Mouse (Mus musculus) monocyte, adult 59 days (primary cell): Measurements from ENCODE around the gene Taar7e. TPM values are rescaled to one million over a fixed set of nuclear protein-coding genes. Genes with fewer than 3 reads are reported as not detected.

ENCODE experiments used
- total RNA-seq, 2 experiments: library from RNA; stranded (reverse); gene quantifications; one replicate each; pipeline ENCODE4 v1.2.4; 2023

The Taar7e gene
- total RNA-seq: not detected

GRCm38 (mm10) chr10:24037314-24037713 lies at the start of gene Taar7e:
Gene Taar7e (plus strand): TSS chr10:24037614.

GRCm38 (mm10) chr10:23993381-23993780 lies 44.0 kb upstream of the Taar7e start, which contains the start of gene Taar7a:
Gene Taar7a (minus strand): TSS chr10:23993481.

GRCm38 (mm10) chr10:23999639-24000038 lies 37.8 kb upstream of the Taar7e start, which contains the start of gene Taar7b:
Gene Taar7b (plus strand): TSS chr10:23999939.

GRCm38 (mm10) chr10:24026922-24027321 lies 10.5 kb upstream of the Taar7e start, which contains the start of gene Taar7d:
Gene Taar7d (plus strand): TSS chr10:24027222.

GRCm38 (mm10) chr10:24049210-24049609 lies 11.8 kb downstream of the Taar7e start, which contains the start of gene Taar7f:
Gene Taar7f (plus strand): TSS chr10:24049510.

GRCm38 (mm10) chr10:24076200-24076599 lies 38.8 kb downstream of the Taar7e start, which contains the start of gene Taar8a:
Gene Taar8a (plus strand): TSS chr10:24076500.

Other genes with a start within 250 kb of the Taar7e start
- under 1 TPM in 1 of 2 experiments, not detected in 1; 0.16 TPM for gene Slc18b1, start 240.6 kb upstream of the Taar7e start, total RNA-seq
- 10 to 100 TPM; 14.6 to 17.2 TPM for gene Vnn3, start 186.2 kb upstream of the Taar7e start, total RNA-seq
- not detected for gene Vnn1, start 142.9 kb upstream of the Taar7e start, total RNA-seq
- gene Taar1, start 117.3 kb upstream of the Taar7e start, total RNA-seq: not detected
- gene Taar2, start 99.0 kb upstream of the Taar7e start, total RNA-seq: not detected
- gene Taar3, start 88.1 kb upstream of the Taar7e start, total RNA-seq: not detected
- not detected for gene Taar4, start 77.1 kb upstream of the Taar7e start, total RNA-seq
- not detected for gene Taar5, start 66.9 kb upstream of the Taar7e start, total RNA-seq
- not detected for gene Taar6, start 52.0 kb upstream of the Taar7e start, total RNA-seq
- not detected for gene Taar7a, start 44.1 kb upstream of the Taar7e start, total RNA-seq
- gene Taar7b, start 37.7 kb upstream of the Taar7e start, total RNA-seq: not detected
- not detected for gene Taar7d, start 10.4 kb upstream of the Taar7e start, total RNA-seq
- gene Taar7f, start 11.9 kb downstream of the Taar7e start, total RNA-seq: not detected
- not detected for gene Taar8a, start 38.9 kb downstream of the Taar7e start, total RNA-seq
- gene Taar8b, start 54.7 kb downstream of the Taar7e start, total RNA-seq: not detected
- gene Taar8c, start 64.3 kb downstream of the Taar7e start, total RNA-seq: not detected
- gene Taar9, start 71.9 kb downstream of the Taar7e start, total RNA-seq: not detected
- gene Stx7, start 111.7 kb downstream of the Taar7e start, total RNA-seq: 100 to 1,000 TPM; 160 to 195 TPM
- gene Moxd1, start 185.9 kb downstream of the Taar7e start, total RNA-seq: not detected